Mouse (Mus musculus) C3H10T1/2 (cell line): ENCODE measurements around the gene Adgrg7. TPM values are rescaled to one million over a fixed set of nuclear protein-coding genes. Genes with fewer than 3 reads are reported as not detected.

Source experiments
- polyA plus RNA-seq, 2 experiments: library from polyadenylated mRNA; unstranded; fragments of >200 nt; fragmentation: generic; extraction: Trizol; gene quantifications; one replicate each; pipeline ENCODE4 v1.2.1; 2012; ENCODE audit warnings: missing spikeins in 2 of 2

The Adgrg7 gene
- not detected for polyA plus RNA-seq

DNA sequence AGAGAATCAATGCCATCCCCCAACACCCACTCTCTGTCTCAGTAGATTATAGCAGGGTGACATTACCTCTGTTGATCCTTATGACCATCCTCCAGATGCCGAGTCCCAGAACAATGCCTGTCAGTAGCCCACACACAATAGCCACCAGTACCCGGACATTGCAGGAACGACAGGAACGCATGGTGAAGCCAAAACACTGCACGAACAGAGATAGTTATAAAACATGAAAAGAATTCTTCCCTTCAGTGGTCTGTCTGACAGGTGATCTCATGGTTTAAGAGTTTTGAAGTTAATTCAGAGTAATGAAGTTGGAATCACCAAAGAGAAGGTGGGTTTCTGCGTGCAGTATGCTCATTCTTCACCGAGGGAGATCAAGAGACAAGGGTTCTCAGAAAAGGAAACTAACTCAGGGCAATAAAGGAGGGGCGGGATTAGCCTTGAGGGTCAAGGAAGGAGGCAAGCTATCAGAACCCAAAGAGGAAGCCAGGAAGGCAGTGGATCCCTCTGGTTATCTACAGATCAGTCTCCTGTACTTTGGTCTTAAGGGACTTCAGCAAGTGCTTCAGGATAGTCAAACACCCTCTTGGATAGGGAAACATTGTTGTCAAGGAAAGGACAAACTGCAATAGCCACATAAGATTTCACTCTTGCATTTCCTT is at the start of gene Adgrg7:
TSS of gene Adgrg7 (minus strand) at position 375 of the 659 bp plus-strand sequence.

DNA sequence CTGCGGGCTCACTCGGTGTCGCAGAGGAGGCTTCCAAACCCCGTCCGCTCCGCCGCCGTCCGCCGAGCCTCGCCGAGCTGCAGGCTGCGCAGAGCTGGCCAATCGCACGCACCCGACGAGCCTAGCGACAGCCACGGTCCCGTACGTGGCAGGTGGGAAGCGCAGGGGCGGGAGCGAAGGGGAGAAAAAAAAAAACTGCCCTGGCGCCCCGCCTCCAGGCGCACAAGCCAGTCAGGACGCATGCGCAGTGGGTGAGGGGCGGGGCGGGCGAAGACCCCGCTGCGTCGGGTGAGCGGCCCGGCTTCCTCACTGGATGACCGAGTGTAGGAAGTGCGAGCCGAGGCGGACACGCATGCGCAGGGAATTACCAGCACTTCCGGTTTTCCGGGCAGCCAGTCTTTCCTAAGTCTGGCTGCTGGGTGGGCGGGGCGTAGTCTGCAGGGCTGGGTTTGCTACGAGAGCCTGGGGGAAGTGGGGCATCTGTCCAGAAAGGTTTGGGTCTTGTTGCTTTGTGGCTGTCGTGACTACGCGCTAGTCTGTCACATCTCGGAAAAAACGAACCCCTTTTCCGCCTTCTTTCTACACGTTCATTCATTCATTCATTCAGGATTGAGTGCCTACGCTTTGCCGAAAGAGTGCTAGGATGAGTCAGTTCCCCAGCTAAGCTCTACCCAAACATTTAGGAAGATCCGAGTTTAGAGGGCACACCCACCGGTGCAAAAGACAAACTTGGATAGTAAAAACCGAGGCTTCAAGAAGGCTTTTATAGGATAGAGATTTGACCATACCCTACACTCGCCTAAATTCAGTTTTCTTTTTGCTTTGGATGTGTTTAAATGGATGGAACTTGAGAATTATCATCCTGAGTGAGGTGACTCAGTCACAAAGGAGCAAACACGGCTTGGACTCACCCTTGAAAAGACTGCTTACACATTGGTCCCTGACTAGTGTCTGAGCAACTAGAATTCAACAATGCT is 78.1 kb downstream of the Adgrg7 start, which contains the start of gene Tfg:
TSS of gene Tfg (minus strand) at position 227 of the 977 bp plus-strand sequence.

Other genes with a start within 250 kb of the Adgrg7 start
- 10 to 100 TPM in 1 of 2 experiments, 1 to 10 TPM in 1; 6.5 to 37.3 TPM for gene Tfg, start 78.4 kb downstream of the Adgrg7 start, polyA plus RNA-seq
- 10 to 100 TPM in 1 of 2 experiments, 1 to 10 TPM in 1; 1.5 to 11.2 TPM for gene Tmem45a, start 90.3 kb upstream of the Adgrg7 start, polyA plus RNA-seq
- not detected for gene Lnp1, start 132.2 kb upstream of the Adgrg7 start, polyA plus RNA-seq